Mouse (Mus musculus) hindlimb bud, embryonic 11.5 days (tissue): ENCODE measurements around the gene Gm20695.
"Not testable (repeated sequence)": the region's sequence is repeated elsewhere in the genome, so short reads cannot be mapped to it uniquely, and the experiment has no call there.

Source experiments
- DNase-seq: peaks from one replicate; pipeline ENCODE4 v3.0.0-alpha.2; 2012; ENCODE audit warnings: low read depth, low spot score; ENCODE audit errors: extremely low spot score

Gene Gm20695

DNA sequence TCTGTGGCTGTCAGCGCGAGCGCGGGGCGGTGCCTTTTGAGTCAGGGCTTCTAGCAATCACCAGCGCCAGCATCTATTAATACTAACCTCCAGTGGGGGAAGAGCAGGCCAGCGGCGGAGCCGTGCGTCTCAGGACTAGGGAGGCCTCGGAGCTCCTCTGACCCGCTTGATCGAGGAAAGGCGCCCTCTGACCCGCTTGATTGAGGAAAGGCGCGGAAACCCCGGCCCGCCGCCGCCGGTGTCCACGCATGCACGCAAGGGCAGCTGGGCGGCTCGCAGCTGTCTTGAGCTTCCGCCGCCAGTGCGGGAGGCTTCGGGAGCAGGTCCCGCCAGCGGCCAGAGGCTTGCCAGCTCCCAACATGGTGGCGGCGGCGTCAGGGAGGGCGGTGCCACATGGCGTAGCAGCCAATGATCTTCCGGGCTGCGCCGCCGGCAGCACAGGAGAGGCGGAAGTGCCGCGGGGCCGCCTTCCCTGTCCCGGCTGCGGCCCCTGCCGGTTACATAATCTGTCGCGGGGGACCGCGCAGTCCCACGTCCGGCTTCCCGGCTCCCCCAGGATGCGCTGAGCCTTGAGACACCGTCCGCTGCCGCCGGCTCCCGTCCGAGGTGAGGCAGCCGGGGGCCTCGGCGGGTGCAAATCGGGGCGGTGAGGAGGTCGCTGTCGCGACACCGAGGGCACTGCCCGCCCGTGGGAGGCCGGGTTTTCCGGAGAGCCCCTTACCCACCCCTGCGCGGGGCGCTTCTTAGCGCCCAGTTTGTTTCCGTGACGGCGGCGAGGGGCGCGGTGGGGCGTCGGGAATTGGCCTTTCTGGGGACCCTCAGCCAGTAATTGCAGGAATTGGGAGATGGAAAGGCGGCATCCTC, at the start of gene Gm20695, which contains the start of gene Zfp597:
TSS of gene Gm20695 (plus strand) at position 448 of the 864 bp plus-strand sequence.
TSS of gene Zfp597 (minus strand) at position 361 of the 864 bp plus-strand sequence.
- DNase-seq = peak; percentile 49

DNA sequence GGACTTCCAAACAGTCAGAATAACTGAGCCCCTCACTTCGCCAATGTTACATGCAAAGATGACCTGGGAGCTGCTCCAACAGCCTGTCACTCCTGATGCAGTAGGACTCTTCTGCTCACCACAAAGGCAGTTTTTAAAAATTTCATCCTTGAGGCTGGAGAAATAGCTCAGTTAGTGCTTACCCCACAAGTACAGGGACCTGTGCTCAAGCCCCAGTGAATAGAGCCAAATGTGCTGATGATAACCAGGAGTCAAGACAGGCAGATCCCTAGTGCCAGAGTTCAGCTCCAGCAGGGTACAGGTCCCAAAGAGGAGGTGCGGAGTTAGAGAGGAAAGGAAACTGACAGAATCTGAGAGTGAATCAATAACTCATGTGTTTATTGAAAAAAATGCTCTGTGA, 49.0 kb upstream of the Gm20695 start:
- no peak for DNase-seq

DNA sequence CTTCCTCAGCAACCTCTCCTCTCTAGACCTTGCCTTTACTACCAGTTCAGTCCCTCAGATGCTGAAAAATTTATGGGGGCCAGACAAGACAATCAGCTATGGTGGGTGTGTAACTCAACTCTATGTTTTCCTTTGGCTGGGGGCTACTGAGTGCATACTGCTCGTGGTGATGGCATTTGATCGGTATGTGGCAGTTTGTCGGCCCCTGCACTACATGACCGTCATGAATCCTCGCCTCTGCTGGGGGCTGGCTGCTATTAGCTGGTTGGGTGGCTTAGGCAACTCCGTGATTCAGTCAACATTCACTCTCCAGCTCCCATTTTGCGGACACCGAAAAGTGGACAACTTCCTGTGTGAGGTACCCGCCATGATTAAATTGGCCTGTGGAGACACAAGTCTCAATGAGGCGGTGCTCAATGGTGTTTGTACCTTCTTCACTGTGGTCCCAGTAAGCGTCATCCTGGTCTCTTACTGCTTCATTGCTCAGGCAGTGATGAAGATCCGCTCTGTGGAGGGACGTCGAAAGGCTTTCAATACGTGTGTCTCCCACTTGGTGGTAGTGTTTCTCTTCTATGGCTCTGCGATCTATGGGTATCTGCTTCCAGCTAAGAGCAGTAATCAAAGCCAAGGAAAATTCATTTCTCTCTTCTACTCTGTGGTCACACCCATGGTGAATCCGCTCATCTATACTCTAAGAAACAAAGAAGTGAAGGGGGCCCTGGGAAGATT, 45.1 kb upstream of the Gm20695 start:
- DNase-seq = no peak

DNA sequence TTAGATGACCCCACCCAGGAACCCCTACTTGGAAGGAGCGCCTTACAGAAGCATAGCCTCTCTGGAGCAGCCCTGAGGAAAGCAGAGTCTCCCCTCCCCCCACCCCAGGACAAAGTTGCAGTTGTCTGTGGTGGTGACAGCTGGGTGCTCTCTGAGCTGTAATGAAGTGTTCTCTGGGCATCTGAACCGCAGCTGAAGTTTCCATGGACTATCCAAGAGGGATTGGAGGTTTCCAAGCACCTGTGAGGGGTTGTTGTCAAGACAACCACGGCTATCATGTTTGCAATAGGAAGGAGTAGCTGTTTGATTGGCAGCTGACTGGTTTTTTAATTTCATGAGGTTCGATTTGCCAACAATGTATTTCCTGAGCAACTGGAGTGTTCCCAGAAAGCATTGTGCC, 41.5 kb upstream of the Gm20695 start:
- no peak for DNase-seq

DNA sequence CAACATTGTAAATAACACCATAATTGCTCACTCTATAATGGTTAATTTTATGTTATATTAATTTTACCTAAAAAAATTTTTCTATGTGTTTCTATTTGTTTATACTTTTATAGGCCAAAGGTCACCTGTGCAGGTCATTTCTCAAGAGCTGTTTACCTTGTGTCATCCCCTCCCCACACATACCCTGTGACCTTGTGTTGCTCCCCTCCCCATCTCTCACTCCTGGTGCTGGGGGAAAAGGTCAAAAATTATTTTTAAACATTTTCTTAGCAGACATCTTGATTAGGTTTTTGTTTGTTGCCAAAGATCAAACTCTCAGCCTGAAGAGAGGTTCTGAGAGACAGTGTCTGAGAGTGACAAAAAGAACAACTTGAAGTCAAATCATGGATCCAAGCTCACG, 40.7 kb upstream of the Gm20695 start:
- no peak for DNase-seq

DNA sequence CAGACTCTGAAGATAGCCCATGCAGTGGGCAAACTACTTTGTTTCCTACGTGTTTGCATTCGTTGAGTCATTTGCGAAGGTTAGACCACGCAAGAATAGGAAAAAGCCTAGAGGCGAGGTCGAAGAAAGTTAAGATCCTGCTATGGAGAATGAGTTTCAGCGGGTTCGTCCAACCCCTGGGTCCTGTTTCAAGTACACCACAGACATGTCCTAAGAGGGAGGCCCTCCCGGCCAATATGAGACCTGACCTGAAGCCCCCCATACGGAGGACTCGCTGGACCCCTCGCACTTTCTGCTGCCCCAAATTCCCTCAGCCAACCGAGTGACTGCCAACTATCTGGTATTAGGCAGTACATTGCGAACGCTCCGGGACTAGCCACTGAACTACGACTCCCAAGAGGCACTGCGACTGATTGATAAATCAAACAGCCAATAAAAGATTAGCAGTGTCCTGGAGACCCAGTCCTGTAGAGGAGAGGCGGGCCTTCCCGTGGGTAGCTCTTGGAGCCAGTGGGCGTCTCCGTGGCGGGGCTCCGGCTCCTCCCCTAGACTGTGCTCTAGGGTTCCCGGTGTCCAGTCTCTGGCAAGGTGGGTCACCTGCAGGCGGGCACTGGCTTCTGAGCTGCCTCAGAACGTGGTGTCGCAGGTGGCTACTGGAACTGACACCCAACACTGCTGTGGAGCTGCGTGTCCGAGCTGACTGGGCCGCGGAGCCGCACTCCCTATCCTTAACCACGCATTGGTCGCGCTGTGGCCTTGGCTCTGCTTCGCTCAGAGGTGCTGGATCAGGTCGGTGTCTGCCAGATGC, 37.5 kb upstream of the Gm20695 start, which contains the start of gene Zfp174:
TSS of gene Zfp174 (plus strand) at position 558 of the 808 bp plus-strand sequence.
- DNase-seq = peak; percentile 86

DNA sequence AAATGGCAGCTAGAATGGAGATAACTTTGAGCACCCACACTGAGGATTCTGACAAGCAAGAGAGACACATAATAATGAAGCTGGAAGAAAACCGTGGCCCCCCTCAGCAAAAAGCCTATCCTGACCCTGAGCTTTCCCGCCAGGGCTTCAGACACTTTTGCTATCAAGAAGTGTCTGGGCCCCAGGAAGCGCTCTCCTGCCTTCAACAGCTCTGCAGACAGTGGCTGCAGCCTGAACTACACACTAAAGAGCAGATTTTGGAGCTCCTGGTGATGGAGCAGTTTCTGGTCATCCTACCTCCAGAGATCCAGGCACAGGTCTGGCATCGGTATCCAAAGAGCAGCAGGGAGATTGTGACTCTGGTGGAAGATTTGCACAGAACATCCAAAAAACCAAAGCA, 36.6 kb upstream of the Gm20695 start:
- no peak for DNase-seq

DNA sequence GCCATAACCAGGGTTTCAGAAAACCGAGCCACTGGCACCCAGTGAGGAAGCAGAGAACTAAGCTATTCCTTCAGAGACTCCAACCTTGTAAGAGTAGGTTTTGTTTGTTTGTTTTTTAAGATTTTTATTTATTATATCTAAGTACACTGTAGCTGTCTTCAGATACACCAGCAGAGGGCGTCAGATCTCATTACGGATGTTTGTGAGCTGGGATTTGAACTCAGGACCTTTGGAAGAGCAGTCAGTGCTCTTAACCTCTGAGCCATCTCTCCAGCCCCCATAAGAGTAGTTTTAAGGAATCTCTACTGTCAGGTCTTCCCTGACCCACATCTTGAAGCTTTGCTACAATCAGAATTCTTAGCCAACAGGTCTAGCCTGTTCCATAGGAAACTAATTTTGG, 36.0 kb upstream of the Gm20695 start:
- no peak for DNase-seq

DNA sequence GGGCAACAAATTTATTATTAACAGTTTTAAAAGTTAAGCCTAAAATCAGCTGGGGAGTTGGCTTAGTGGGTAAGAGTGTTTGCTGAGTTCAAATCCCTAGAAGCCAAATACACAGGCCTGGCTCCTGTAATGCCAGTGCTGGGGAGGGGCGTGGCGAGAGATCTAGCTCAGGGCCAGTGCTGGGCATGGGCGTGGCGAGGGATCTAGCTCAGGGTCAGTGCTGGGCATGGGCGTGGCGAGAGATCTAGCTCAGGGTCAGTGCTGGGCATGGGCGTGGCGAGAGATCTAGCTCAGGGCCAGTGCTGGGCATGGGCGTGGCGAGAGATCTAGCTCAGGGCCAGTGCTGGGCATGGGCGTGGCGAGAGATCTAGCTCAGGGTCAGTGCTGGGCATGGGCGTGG, 33.1 kb upstream of the Gm20695 start:
- not testable (repeated sequence) for DNase-seq

DNA sequence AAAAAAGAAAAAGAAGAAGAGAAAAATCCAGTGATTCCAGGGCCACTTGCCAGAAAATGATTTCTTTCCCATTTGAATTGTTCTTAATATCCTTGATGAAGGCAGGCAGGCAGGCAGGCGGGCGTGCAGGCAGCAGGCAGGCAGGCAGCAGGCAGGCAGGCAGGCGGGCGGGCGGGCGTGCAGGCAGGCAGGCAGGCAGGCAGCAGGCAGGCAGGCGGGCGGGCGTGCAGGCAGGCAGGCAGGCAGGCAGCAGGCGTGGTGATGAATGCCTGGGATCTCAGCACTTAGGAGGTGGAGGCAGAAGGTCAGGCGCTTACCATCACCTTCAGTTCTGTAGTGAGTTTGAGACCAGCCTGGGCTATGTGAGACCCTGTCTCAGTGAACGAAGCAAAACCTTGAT, 31.9 kb upstream of the Gm20695 start:
- no peak for DNase-seq

DNA sequence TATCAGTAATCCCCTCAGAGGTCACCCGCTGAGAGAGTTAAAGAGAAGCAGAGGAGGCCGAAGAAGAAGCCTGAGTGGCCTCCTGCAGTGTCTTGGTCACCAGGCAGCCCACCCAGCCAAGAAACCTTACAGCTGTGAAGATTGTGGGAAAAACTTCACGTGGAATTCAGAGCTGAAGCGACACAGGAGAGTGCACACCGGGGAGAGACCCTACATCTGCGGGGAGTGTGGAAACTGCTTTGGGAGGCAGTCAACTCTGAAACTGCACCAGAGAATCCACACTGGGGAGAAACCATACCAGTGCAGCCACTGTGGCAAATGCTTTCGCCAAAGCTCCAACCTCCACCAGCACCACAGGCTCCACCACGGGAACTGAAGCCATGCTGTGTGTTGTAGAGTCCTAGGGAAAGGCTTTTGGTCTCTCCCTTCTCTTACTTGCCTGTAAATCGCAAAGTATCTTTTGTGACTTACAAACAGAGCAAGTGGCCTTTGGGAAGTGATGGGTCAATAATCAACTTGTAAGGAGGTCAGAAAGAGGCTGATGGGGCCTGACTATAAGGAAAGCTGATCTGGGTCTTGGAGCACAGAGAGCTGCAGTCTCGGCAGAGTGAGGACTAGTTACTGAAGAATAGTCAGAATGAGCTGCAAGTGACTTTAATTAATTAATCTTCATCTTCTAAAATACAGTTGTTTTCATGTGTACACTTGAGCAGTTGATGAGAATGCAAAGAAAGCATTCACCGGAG, 29.8 kb upstream of the Gm20695 start:
- DNase-seq = no peak

DNA sequence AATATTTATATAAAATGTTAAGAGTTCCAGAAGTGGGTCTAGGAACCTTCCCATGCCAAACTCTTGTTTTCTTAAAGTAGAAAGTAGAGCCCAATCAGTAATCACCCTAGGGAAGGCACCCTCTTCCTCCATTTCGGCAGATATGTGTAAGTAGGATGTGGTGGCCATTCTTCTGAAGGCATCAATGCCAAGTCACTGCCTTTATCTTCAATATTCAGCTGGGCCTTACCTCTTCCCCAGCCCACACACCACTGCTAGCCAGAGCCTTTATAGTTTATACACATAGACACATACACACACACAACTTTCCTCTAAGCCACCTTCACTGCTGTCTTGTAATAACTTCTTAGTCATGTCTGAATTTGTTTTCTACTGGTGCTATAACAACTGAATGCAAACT, 28.7 kb upstream of the Gm20695 start:
- no peak for DNase-seq

DNA sequence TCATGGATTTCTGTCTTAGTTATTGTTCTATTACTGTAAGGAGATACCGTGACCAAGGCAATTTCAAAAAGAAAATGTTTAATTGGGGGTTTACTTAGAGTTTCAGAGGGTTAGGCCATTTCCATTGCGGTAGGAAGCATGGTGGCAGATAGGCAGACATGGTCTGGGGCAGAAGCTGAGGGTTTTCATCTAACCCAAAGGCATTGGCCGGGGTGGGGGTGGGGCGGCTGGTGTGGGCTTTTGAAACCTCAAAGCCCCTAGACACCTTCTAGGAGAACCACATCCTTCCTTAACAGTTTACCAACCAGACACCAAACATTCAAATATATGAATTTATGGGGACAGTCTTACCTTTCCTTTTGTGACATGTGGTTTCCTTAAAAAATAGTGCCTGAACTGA, 25.2 kb upstream of the Gm20695 start:
- no peak for DNase-seq

DNA sequence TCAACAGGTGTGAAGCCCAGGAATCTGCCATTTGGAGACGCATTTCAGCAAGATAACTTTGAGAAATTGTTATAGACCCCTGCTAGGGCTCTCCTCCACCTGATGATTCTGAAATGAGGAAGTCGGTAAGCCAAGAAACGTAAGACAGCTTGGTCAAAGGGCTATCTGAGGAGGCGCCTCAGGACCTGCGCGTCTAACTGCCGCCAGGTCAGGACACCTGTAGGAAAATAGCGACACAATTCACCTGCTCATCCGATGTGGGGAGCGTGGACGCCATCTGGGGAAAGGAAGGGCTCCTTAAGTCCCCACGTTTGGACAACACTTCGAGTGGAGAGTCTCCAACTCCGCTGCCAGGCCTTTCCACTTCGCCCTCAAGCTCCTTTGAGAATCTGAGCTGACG, 12.6 kb upstream of the Gm20695 start:
- DNase-seq = no peak

DNA sequence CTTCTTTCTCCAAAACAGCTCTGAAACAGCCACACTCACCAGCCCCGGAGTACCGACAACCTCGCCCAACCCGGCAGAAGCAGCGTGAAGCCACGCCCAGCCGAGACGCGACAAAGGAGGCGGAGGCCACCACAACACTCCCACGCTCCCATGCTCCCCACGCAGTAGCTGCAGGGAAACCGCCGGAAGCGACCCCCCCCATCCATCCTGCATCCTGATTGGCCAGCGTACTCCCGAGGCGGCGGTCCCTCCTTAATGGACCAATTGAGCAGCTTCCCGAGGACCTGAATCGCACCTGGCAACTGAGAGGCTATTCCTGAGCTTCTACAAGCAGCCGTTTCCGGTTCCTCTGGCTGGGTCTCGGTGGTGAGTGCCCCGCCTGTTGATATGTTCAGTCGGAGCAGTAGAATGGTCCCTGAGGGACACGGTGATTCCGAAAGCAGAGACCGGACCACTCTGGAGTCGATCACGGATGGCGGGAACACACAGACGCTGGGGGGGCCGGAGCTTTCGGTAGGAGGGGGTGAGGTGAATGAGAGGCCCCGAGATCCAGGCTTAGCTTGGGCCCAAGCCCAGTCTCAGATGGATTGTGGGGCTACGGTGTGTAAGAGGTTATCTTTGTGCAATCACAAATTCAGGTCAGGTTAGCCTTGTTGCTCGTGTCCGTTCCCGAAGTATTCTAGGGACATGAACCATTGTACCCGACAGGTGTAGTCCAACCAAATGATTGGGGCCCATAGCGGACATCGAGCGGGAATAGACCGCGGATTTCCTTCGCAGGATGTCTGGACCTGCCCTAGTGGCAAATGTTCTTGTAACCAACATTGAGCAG, 12.0 kb upstream of the Gm20695 start, which contains the start of gene Naa60:
TSS of gene Naa60 (plus strand) at position 160 of the 832 bp plus-strand sequence.
- DNase-seq = peak; percentile 64

DNA sequence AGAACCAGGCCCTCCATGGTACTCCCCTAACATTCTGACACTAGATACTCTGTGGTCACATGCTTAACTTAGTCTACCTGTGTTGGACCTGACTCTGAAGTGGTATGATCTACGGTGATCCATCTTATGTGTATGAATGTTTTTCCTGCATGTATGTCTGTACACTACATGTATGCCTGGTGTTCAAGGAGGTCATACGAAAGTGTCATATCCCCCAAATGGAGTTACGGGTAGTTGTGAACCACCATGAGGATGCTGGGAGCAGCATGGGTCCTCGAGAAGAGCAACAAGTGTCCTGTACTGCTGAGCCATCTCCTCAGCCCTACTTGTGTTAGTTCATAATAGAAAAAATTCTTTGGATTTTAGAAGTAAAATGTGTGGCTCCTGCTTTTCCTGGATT, 8.1 kb upstream of the Gm20695 start:
- DNase-seq = no peak

DNA sequence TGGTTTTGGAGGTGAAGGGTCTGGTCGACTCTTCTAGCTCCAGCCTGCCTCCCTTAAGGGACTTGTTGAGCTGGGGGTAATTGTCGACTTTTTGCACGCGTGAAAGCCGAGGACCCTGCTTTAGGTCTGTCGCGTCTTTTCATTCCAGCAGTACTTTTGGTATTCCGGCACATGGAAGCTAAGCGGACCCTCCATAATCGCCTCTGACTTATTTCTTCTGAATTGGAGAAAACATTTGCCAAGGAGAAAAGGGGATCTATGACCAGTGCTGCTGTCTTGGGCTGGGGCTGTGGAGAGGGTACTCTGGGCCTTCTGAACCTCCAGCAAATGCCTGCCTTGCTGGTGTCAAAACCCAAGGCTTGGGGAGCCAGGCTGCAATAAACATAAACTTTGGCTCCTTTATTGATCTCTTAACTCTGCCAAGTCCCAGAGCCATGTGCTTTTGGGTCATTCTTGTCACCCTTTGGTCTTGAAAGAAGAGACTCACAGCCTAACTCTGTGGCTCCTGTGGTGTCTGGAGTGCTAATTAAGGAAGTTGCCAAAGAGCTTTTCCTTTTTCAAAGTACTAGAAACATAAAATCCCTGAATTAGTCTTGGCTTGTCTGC, 720 bp downstream of the Gm20695 start:
- DNase-seq = no peak

DNA sequence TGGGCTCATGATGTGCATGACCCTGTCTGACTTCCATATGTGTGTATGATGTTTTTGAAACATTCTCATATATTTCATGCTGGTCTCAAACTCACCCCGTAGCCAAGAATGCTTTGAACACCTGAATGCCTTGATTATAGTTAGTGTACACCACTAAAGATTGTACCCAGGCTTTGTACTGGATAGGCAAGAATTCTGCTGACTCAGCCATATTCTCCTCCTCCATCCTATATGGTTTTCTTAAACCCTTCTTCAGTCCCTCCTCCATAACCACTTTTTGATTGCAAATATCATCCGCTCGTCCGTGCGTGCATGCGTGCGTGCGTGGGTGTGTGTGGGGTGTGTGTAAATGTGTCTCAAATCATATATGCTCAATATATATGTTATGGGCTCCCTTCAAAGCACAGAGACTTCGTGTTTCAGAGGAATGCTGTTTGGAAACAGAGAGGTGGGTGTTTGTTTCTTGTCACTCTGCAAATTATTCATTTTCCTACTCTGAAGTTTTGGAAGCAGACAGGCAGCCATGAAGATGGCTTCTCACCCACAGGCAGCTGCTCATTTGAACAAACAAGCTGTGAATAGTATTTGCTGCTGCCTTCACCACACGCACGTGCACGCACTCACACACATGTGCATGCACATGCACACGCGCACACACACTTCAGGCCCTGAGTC, 7.3 kb downstream of the Gm20695 start:
- no peak for DNase-seq

DNA sequence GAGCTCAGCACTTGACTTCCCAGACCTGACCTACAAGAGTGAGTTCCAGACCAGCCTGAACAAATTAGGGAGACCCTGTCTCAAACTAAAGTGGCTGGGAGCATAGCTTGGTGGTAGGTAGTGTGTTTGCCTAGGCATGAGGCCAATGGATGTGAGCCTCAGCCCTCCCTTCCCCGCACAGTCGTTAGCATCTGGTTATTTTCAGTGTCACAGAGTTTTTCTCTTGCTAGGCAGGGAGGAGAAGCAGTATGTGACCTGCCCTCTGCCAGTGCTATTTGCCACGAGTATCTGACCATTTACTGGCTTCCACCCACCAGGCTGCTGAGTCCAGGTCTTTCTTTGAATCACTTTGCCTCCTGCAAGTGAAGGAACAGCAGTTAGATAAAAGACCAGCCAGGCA, 9.3 kb downstream of the Gm20695 start:
- no peak for DNase-seq
